Mouse (Mus musculus): Measurements from ENCODE around the gene Telo2. TPM values are rescaled to one million over a fixed set of nuclear protein-coding genes. Genes with fewer than 3 reads are reported as not detected.
A peak's percentile ranks its signal among the peaks of the same experiment; 100 is the strongest.

Telo2 gene
- polyA plus RNA-seq, 1 experiment from 2014 or later, result 49.1 TPM

DNA sequence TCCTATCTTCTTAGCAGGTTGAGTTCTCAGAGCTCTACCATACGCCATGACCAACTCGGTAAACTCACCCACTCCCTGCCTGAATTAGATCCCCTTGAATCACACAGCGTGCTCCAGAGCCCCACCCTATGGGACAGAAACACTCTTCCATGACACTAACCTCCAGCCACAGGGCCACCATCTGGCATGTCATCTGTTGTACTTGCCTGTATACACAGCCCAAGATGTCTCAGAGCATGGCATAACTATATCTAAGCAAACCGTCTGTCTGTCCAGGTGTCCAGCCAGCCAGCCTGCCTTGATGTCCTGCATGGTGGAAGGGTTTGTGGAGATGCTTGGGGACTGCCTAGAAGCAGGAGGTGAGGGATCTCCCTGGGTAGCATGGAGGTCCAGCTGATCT is 38.9 kb downstream of the Telo2 start:
- H3K9me3 ChIP-seq, result no peaks in the 10 kb centered on the region
- no peaks in the 10 kb centered on the region for H3K27me3 ChIP-seq
- ATAC-seq (ENCODE audit: insufficient number of reproducible peaks, insufficient read depth, low FRiP score, low TSS enrichment), result no peak
- H3K36me3 ChIP-seq, result peaks cover 3% of the 10 kb centered on the region; the same call in 1 of the 2 replicates
- H3K27ac ChIP-seq, result no peak overlapping the region
- H3K4me3 ChIP-seq, result no peak overlapping the region
- H3K4me1 ChIP-seq, result peaks cover 12% of the 10 kb centered on the region
- no peak overlapping the region for H3K9ac ChIP-seq
- WGBS, result 84% methylated on average over 4 of the region's 4 CpGs
- H3K4me2 ChIP-seq (replicated peaks), result no peak overlapping the region

DNA sequence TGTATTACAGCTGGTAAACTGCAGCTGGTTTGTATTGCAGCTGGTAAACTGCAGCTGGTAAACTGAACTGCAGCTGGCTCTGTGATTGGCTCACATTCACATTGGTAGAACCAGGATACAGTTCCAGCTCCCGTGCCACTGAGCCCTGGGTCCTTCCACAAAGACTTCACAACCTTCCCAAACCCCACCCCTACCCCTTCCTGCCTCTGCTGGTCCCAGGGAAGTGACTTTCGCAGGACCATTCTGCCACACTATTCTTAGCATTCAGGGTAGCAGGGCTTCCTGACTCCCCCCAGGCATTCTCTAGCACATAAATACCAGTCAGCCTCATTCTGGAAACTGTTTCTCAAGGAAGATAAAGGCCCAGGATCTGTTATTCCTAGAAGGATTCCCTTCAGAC is 47.1 kb downstream of the Telo2 start:
- no peaks in the 10 kb centered on the region for H3K27me3 ChIP-seq
- H3K9me3 ChIP-seq, result no peaks in the 10 kb centered on the region
- H3K36me3 ChIP-seq, result peaks cover 7% of the 10 kb centered on the region; the same call in 1 of the 2 replicates
- no peak overlapping the region for H3K4me2 ChIP-seq (replicated peaks)
- H3K4me1 ChIP-seq, result no peaks in the 10 kb centered on the region
- 56% methylated on average over 2 of the region's 2 CpGs for WGBS
- no peak for ATAC-seq (ENCODE audit: insufficient number of reproducible peaks, insufficient read depth, low FRiP score, low TSS enrichment)
- H3K27ac ChIP-seq, result no peak overlapping the region
- no peak overlapping the region for H3K9ac ChIP-seq
- no peak overlapping the region for H3K4me3 ChIP-seq

DNA sequence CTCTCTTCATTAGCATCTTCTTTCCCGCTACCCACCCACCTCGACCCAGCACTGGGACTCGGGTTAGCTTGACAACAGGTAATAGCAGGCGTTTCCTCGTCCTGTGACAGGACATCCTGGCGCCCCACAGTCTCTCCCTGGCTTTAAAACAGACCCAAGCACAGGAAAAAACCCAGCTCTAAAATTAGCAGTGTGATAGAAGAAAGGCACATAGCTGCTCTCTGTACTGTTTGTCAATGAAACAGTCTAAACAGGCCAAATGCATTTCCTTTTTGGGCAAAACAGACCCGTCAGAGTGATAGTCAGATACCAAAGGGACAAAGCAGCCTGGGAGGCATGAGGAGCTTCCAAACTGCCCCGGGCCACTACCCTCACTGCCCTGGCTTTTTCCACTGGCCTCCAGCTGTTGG is 48.3 kb downstream of the Telo2 start:
- WGBS, result 69% methylated on average over 8 of the region's 8 CpGs
- H3K27me3 ChIP-seq, result no peaks in the 10 kb centered on the region
- H3K4me1 ChIP-seq, result no peaks in the 10 kb centered on the region
- no peak for ATAC-seq (ENCODE audit: insufficient number of reproducible peaks, insufficient read depth, low FRiP score, low TSS enrichment)
- no peak overlapping the region for H3K9ac ChIP-seq
- no peak overlapping the region for H3K4me2 ChIP-seq (replicated peaks)
- peaks cover 9% of the 10 kb centered on the region; the same call in 1 of the 2 replicates for H3K36me3 ChIP-seq
- H3K4me3 ChIP-seq, result no peak overlapping the region
- H3K9me3 ChIP-seq, result no peaks in the 10 kb centered on the region
- H3K27ac ChIP-seq, result 0 out of 2 replicates have a peak overlapping the region, but pooled peaks have one; percentile 7

DNA sequence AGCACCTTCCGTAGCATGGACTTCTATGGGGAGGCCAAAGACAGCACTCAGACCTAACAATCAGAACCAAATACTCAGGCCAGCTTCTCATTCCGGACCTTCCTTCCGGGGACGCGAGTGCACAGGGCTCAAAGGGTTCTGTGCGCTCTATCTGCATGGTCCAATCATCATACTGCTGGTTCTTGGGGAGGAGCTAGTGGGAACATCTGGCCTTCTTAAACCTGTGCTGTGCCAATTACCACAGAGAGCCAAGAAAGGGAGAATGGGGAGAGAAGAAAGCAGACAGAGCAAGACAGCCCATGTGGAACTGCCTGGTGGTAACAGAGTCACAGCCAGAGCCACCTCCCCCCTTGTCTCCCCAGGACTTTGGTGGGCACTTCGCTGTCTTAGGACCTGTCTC is 49.2 kb downstream of the Telo2 start:
- Histone ChIP-seq H3K27me3 (no peaks in the 10 kb centered on the region), H3K27ac (no peak overlapping the region), H3K4me1 (no peaks in the 10 kb centered on the region), H3K9ac (no peak overlapping the region), H3K9me3 (no peaks in the 10 kb centered on the region), H3K36me3 (peaks cover 17% of the 10 kb centered on the region), H3K4me3 (no peak overlapping the region), H3K4me2 (replicated peaks) (no peak overlapping the region)
- WGBS, result 90% methylated on average over 7 of the region's 7 CpGs
- no peak for ATAC-seq (ENCODE audit: insufficient number of reproducible peaks, insufficient read depth, low FRiP score, low TSS enrichment)

DNA sequence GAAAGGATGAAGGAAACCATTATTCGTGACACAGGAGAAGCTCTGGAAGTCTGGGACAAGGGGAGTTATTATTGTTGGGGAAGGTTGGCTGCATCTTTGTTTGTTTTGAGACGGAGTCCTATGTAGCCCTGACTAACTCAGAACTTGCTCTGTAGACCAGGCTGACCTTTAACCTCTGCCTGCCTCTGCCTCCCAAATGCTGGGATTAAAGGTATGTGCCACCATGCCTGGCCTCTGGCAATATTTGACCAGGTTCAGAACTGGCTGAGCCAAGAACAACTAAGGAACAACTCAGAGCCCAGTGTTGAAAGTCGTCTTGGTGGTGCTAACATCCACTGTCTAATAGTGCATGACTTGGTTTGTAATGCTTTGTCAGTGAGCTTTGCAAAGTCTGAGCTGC is 50.6 kb downstream of the Telo2 start:
- Histone ChIP-seq H3K9ac (no peak overlapping the region), H3K27me3 (no peaks in the 10 kb centered on the region), H3K4me2 (replicated peaks) (no peak overlapping the region), H3K4me1 (no peaks in the 10 kb centered on the region), H3K27ac (no peak overlapping the region), H3K36me3 (peaks cover 22% of the 10 kb centered on the region), H3K9me3 (no peaks in the 10 kb centered on the region), H3K4me3 (no peak overlapping the region)
- no peak for ATAC-seq (ENCODE audit: insufficient number of reproducible peaks, insufficient read depth, low FRiP score, low TSS enrichment)
- WGBS, result 80% methylated on average over 3 of the region's 3 CpGs

DNA sequence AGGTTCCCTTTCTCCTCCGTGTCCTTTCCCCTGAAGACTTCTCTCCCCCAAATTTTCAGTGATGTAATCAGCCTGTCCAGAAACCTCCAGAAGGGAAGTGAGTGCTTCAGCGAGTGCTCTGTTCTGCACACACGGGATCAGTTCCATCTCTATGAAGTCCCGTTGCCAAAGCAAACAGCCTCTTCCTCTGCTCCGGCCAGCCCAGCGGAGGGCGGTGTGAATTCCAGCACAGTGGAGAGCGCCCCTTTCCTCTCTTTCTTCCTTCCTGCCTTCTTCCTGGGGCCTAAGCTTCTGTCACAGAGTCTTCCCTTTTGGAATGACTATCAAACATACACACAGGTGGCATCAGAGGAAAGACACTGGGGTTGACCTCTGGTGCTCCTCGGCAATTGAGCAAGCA is 51.4 kb downstream of the Telo2 start:
- no peak for ATAC-seq (ENCODE audit: insufficient number of reproducible peaks, insufficient read depth, low FRiP score, low TSS enrichment)
- peaks cover 29% of the 10 kb centered on the region for H3K36me3 ChIP-seq

DNA sequence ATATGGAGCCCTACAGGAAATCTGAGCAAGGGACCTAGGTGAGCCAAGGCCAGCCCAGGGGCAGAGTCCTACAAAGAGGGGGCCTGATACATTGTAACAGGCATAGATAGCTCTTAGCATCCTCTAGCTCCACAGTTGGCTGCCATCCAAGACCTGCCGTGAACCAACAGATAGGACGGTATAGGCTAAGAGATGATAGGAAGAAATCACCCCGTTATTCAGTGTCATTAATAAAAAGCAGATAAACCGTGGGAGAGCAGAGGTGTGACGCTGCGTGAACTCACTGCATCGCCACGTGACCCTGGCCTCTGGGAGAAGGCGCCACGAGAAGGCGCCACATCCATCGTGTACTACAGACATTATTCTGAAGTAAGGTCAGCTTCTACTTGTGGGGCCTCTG is 51.9 kb downstream of the Telo2 start:
- Histone ChIP-seq H3K4me3 (no peak overlapping the region), H3K4me1 (no peaks in the 10 kb centered on the region), H3K27me3 (no peaks in the 10 kb centered on the region), H3K27ac (no peak overlapping the region), H3K9me3 (no peaks in the 10 kb centered on the region), H3K36me3 (peaks cover 34% of the 10 kb centered on the region), H3K4me2 (replicated peaks) (no peak overlapping the region), H3K9ac (no peak overlapping the region)
- WGBS, result 90% methylated on average over 12 of the region's 12 CpGs
- ATAC-seq (ENCODE audit: insufficient number of reproducible peaks, insufficient read depth, low FRiP score, low TSS enrichment), result no peak

More for the DNA sequence above, 51.4 kb downstream of the Telo2 start:
- Histone ChIP-seq H3K4me2 (replicated peaks) (no peak overlapping the region), H3K27ac (no peak overlapping the region), H3K9ac (no peak overlapping the region), H3K9me3 (no peaks in the 10 kb centered on the region), H3K4me3 (no peak overlapping the region), H3K4me1 (no peaks in the 10 kb centered on the region), H3K27me3 (no peaks in the 10 kb centered on the region)
- 74% methylated on average over 9 of the region's 9 CpGs for WGBS

DNA sequence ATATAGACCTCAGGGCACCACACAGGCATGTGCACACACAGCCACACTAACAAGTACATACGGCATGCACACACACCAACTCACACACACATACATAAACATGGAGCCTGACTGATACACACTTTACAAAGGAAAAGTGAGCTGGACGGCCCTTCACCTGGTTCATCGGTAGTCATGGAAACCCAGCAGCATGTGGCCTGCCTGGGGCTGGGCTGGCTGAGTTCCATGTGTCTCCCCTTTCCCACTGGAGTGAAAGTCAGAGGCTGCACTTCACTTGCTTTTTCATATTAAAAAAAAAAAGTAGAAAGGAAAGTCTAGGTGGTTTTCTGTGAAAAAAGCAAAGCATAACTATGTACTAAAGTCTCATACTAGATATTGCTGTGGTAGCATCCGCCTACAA is 52.5 kb downstream of the Telo2 start:
- no peaks in the 10 kb centered on the region for H3K27me3 ChIP-seq
- no peak overlapping the region for H3K4me2 ChIP-seq (replicated peaks)
- no peak overlapping the region for H3K27ac ChIP-seq
- no peak for ATAC-seq (ENCODE audit: insufficient number of reproducible peaks, insufficient read depth, low FRiP score, low TSS enrichment)
- H3K4me3 ChIP-seq, result no peak overlapping the region
- H3K9me3 ChIP-seq, result no peaks in the 10 kb centered on the region
- WGBS, result 84% methylated on average over 4 of the region's 4 CpGs
- H3K4me1 ChIP-seq, result no peaks in the 10 kb centered on the region
- no peak overlapping the region for H3K9ac ChIP-seq
- peaks cover 38% of the 10 kb centered on the region for H3K36me3 ChIP-seq

DNA sequence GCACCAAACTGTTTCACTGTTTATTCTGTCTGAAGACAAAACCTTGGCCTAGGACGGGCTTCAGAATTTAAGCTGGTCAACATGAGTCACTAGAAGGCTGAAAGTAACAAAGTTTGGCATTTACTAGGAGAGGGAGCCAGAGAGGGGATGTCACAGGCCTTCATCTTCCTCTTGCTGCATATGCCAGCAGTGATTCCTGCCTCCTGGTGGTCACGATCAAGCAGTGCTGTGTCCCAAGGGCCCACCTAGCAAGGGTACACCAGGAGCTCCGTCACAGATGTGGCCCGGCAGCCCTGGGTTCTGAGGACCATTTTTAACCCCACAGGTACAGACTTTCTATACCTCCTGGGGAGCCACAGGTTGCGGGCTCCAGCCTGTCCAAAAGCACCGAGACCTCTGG is 58.7 kb downstream of the Telo2 start:
- H3K36me3 ChIP-seq, result peaks cover 61% of the 10 kb centered on the region
- H3K4me2 ChIP-seq (replicated peaks), result no peak overlapping the region
- no peaks in the 10 kb centered on the region for H3K4me1 ChIP-seq
- no peak for ATAC-seq (ENCODE audit: insufficient number of reproducible peaks, insufficient read depth, low FRiP score, low TSS enrichment)
- H3K4me3 ChIP-seq, result no peak overlapping the region
- WGBS, result 88% methylated on average over 6 of the region's 6 CpGs
- no peaks in the 10 kb centered on the region for H3K9me3 ChIP-seq
- H3K27me3 ChIP-seq, result no peaks in the 10 kb centered on the region
- no peak overlapping the region for H3K9ac ChIP-seq
- no peak overlapping the region for H3K27ac ChIP-seq

DNA sequence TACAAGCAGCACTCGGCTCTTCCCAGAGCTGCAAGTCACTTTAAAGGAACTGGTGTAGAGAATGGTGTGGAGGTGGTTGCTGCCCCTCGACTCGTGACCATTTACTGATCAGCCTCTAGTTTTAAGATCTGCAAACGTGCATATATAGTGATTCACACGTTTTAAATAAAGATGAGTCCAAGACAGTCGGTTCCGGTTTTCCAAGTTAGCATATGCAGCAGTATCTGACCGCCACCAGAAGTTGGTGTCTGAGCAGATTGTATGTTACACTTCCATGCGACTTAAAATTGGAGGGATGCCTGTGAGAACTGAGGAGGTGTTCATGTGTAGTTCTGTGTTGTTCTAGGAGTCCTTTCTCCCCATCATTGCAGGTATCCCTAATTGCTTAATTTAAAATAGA is 62.5 kb downstream of the Telo2 start:
- Histone ChIP-seq H3K9me3 (no peaks in the 10 kb centered on the region), H3K4me3 (no peak overlapping the region), H3K4me1 (no peaks in the 10 kb centered on the region), H3K4me2 (replicated peaks) (no peak overlapping the region), H3K36me3 (peaks cover 40% of the 10 kb centered on the region), H3K9ac (no peak overlapping the region), H3K27ac (no peak overlapping the region), H3K27me3 (no peaks in the 10 kb centered on the region)
- no peak for ATAC-seq (ENCODE audit: insufficient number of reproducible peaks, insufficient read depth, low FRiP score, low TSS enrichment)
- WGBS, result 81% methylated on average over 9 of the region's 9 CpGs

Other genes starting within 250 kb of the Telo2 start
- 0.22 and 0.28 TPM in 2 replicates for gene Igfals, start 250.0 kb downstream of the Telo2 start, polyA plus RNA-seq (2016; fragmentation: Nextera tagmentation; extraction: Ambion mirVana)
- 49.7 and 53.6 TPM in 2 replicates for gene Nubp2, start 229.6 kb downstream of the Telo2 start, polyA plus RNA-seq (2016; fragmentation: Nextera tagmentation; extraction: Ambion mirVana)
- gene Spsb3, start 229.3 kb downstream of the Telo2 start, polyA plus RNA-seq (2016; fragmentation: Nextera tagmentation; extraction: Ambion mirVana), result 43.3 and 43.8 TPM in 2 replicates
- gene Eme2, start 220.9 kb downstream of the Telo2 start, polyA plus RNA-seq (2016; fragmentation: Nextera tagmentation; extraction: Ambion mirVana), result 38.7 and 42.4 TPM in 2 replicates
- 99.6 and 107 TPM in 2 replicates for gene Mrps34, start 220.9 kb downstream of the Telo2 start, polyA plus RNA-seq (2016; fragmentation: Nextera tagmentation; extraction: Ambion mirVana)
- 44.8 and 46.1 TPM in 2 replicates for gene Nme3, start 219.5 kb downstream of the Telo2 start, polyA plus RNA-seq (2016; fragmentation: Nextera tagmentation; extraction: Ambion mirVana)
- 55.8 and 59.5 TPM in 2 replicates for gene Mapk8ip3, start 179.0 kb downstream of the Telo2 start, polyA plus RNA-seq (2016; fragmentation: Nextera tagmentation; extraction: Ambion mirVana)
- 270 and 277 TPM in 2 replicates for gene Jpt2, start 155.3 kb downstream of the Telo2 start, polyA plus RNA-seq (2016; fragmentation: Nextera tagmentation; extraction: Ambion mirVana)
- gene Cramp1l, start 100.2 kb downstream of the Telo2 start, polyA plus RNA-seq (2016; fragmentation: Nextera tagmentation; extraction: Ambion mirVana), result 10.5 and 12.0 TPM in 2 replicates
- 29.0 and 29.8 TPM in 2 replicates for gene Ift140, start 99.9 kb downstream of the Telo2 start, polyA plus RNA-seq (2016; fragmentation: Nextera tagmentation; extraction: Ambion mirVana)
- 13.2 and 15.5 TPM in 2 replicates for gene Tmem204, start 32.4 kb downstream of the Telo2 start, polyA plus RNA-seq (2016; fragmentation: Nextera tagmentation; extraction: Ambion mirVana)
- gene Ptx4, start 4.8 kb upstream of the Telo2 start, polyA plus RNA-seq (2016; fragmentation: Nextera tagmentation; extraction: Ambion mirVana), result 0.48 and 0.88 TPM in 2 replicates
- gene Clcn7, start 17.4 kb upstream of the Telo2 start, polyA plus RNA-seq (2016; fragmentation: Nextera tagmentation; extraction: Ambion mirVana), result 27.1 and 27.4 TPM in 2 replicates
- gene Ccdc154, start 46.5 kb upstream of the Telo2 start, polyA plus RNA-seq (2016; fragmentation: Nextera tagmentation; extraction: Ambion mirVana), result not detected in 2 replicates
- gene Gm38655, start 59.5 kb upstream of the Telo2 start, polyA plus RNA-seq (2016; fragmentation: Nextera tagmentation; extraction: Ambion mirVana), result not detected in 2 replicates
- gene BC003965, start 68.6 kb upstream of the Telo2 start, polyA plus RNA-seq (2016; fragmentation: Nextera tagmentation; extraction: Ambion mirVana), result 35.1 and 35.3 TPM in 2 replicates
- gene Unkl, start 72.4 kb upstream of the Telo2 start, polyA plus RNA-seq (2016; fragmentation: Nextera tagmentation; extraction: Ambion mirVana), result 10.6 and 12.9 TPM in 2 replicates
- gene Gnptg, start 124.2 kb upstream of the Telo2 start, polyA plus RNA-seq (2016; fragmentation: Nextera tagmentation; extraction: Ambion mirVana), result 34.1 and 34.9 TPM in 2 replicates
- 63.7 and 65.8 TPM in 2 replicates for gene Tsr3, start 124.2 kb upstream of the Telo2 start, polyA plus RNA-seq (2016; fragmentation: Nextera tagmentation; extraction: Ambion mirVana)
- gene Baiap3, start 140.4 kb upstream of the Telo2 start, polyA plus RNA-seq (2016; fragmentation: Nextera tagmentation; extraction: Ambion mirVana), result 1.5 and 1.9 TPM in 2 replicates
- gene Ube2i, start 158.7 kb upstream of the Telo2 start, polyA plus RNA-seq (2016; fragmentation: Nextera tagmentation; extraction: Ambion mirVana), result 782 and 798 TPM in 2 replicates
- gene Prss34, start 182.4 kb upstream of the Telo2 start, polyA plus RNA-seq (2016; fragmentation: Nextera tagmentation; extraction: Ambion mirVana), result not detected in 2 replicates
- gene Prss28, start 192.7 kb upstream of the Telo2 start, polyA plus RNA-seq (2016; fragmentation: Nextera tagmentation; extraction: Ambion mirVana), result 0.19 TPM in 1 of 2 replicates, not detected in the other
- not detected in 2 replicates for gene Prss29, start 202.7 kb upstream of the Telo2 start, polyA plus RNA-seq (2016; fragmentation: Nextera tagmentation; extraction: Ambion mirVana)
- not detected in 2 replicates for gene Tpsab1, start 229.6 kb upstream of the Telo2 start, polyA plus RNA-seq (2016; fragmentation: Nextera tagmentation; extraction: Ambion mirVana)

All from embryonic facial prominence, embryonic 12.5 days (tissue).